Comparison of ENCODE assay signal across 17 mouse cellular contexts in the genomic region with DNA sequence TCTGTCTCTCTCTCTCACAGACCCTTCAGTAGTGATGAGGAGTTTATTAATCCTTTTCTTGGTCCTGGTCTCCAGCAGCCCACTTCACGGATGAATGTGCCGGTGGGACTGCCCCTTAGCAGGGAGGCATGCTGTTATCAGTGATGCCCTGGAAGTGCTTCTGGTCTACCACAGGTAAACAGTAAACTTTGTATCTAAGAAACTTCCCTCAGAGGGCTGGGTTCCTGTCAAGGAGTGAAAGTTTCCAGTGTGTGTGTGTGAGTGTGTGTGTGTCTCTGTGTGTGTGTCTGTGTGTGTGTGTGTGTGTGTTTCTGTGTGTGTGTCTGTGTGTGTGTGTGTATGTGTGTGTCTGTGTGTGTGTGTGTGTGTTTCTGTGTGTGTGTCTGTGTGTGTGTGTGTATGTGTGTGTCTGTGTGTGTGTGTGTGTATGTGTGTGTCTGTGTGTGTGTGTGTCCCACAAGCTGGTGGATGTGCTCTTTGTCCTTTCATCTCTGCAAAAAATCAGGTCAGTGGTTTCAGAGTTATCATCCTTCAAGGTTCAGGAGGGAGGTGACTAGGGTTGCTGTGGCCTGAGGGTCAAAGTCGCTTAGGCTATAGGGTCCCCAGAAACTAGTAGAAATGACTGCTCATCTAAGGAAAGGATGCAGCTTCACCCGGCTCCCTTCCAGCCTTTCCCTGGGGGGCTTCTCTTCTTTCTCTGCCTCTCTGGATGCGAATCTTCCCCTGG. TPM values are rescaled to one million over a fixed set of nuclear protein-coding genes. Genes with fewer than 3 reads are reported as not detected.
DNase-seq lines count a peak whose midpoint lies in the region; ATAC-seq lines count a peak whose summit lies in the region.
"Had no signal": no experiment of that assay in that cellular context is flagged by ENCODE, and none has a peak within 500 bp of the region (broad histone marks: within the 10 kb centered on the region; RNA-seq: fewer than 3 reads in every experiment).

No protein-coding gene starts in this region.

- H3K27ac ChIP-seq in forebrain, embryonic 12.5 days: 0 out of 2 replicates have a peak overlapping the region, but pooled peaks have one; percentile 89
- H3K27ac ChIP-seq in forebrain, embryonic 16.5 days (ENCODE audit: low read length): no peak overlapping the region
- H3K27ac ChIP-seq in kidney, embryonic 15.5 days: peak overlapping the region; percentile 92
- H3K27ac ChIP-seq in limb, embryonic 11.5 days (replicated peaks; ENCODE audit: low read depth, low read length): 0 out of 2 replicates have a peak overlapping the region, but pooled peaks have one; percentile 87

- H3K9me3 ChIP-seq in forebrain, embryonic 12.5 days: no peaks in the 10 kb centered on the region
- H3K9me3 ChIP-seq in forebrain, embryonic 16.5 days (ENCODE audit: control insufficient read depth, low read length): no peaks in the 10 kb centered on the region
- H3K9me3 ChIP-seq in kidney, embryonic 15.5 days (replicated peaks): no peaks in the 10 kb centered on the region
- H3K9me3 ChIP-seq in limb, embryonic 11.5 days (ENCODE audit: control insufficient read depth, low read length): no peaks in the 10 kb centered on the region
- H3K9me3 ChIP-seq: forebrain, embryonic 15.5 days; hindbrain, embryonic 13.5 days had no signal

- peaks cover 24% of the 10 kb centered on the region for H3K4me1 ChIP-seq in forebrain, embryonic 12.5 days
- peaks cover 13% of the 10 kb centered on the region for H3K4me1 ChIP-seq in forebrain, embryonic 16.5 days (replicated peaks; ENCODE audit: control insufficient read depth, insufficient read depth, low read length)
- H3K4me1 ChIP-seq in kidney, embryonic 15.5 days: peaks cover 68% of the 10 kb centered on the region
- H3K4me1 ChIP-seq in limb, embryonic 11.5 days (ENCODE audit: control insufficient read depth, insufficient read depth, low read length): peaks cover 55% of the 10 kb centered on the region

- H3K27me3 ChIP-seq in forebrain, embryonic 12.5 days: no peaks in the 10 kb centered on the region; the same call in 1 of the 2 replicates
- H3K27me3 ChIP-seq in forebrain, embryonic 16.5 days (replicated peaks; ENCODE audit: control insufficient read depth, insufficient read depth, low read length): no peaks in the 10 kb centered on the region
- H3K27me3 ChIP-seq in kidney, embryonic 15.5 days: 0 out of 2 replicates have a peak, but pooled peaks cover 4% of the 10 kb centered on the region
- H3K27me3 ChIP-seq in limb, embryonic 11.5 days (ENCODE audit: control insufficient read depth, insufficient read depth, low read length): no peaks in the 10 kb centered on the region
- H3K27me3 ChIP-seq: forebrain, embryonic 15.5 days; hindbrain, embryonic 13.5 days had no signal

- DNase-seq in kidney, postnatal 25 days: no peak
- DNase-seq in limb, embryonic 11.5 days (ENCODE audit: low spot score): no peak
- DNase-seq in kidney, adult 9 months: no peak
- DNase-seq in layer of hippocampus, postnatal 10 days (ENCODE audit: low spot score in 2 of 2): no peak
- DNase-seq: cerebellum, adult 2 months; gastrocnemius, postnatal 25 days; left cerebral cortex, postnatal 4 days; lung, adult 2 months had no signal

- H3K4me2 ChIP-seq in forebrain, embryonic 12.5 days: no peak overlapping the region
- H3K4me2 ChIP-seq in forebrain, embryonic 16.5 days (ENCODE audit: low read length): no peak overlapping the region
- H3K4me2 ChIP-seq in kidney, embryonic 15.5 days: no peak overlapping the region
- no peak overlapping the region for H3K4me2 ChIP-seq in limb, embryonic 11.5 days (ENCODE audit: low read depth, severe bottlenecking)

- H3K4me3 ChIP-seq in forebrain, embryonic 12.5 days (replicated peaks): no peak overlapping the region
- no peak overlapping the region for H3K4me3 ChIP-seq in forebrain, embryonic 16.5 days (replicated peaks; ENCODE audit: low read length)
- no peak overlapping the region for H3K4me3 ChIP-seq in kidney, embryonic 15.5 days (replicated peaks)
- H3K4me3 ChIP-seq in limb, embryonic 11.5 days (ENCODE audit: low read depth, low read length): no peak overlapping the region
- H3K4me3 ChIP-seq: forebrain, embryonic 15.5 days; myocyte had no signal

- no peak for ATAC-seq in forebrain, embryonic 12.5 days (ENCODE audit: low FRiP score)
- no peak for ATAC-seq in forebrain, embryonic 16.5 days
- ATAC-seq in kidney, embryonic 15.5 days (replicated peaks; ENCODE audit: low FRiP score): no peak
- ATAC-seq in activated CD4-positive, CD25-positive, alpha-beta regulatory T cell, adult 4 months: peak; percentile 86
- no peak for ATAC-seq in limb, embryonic 11.5 days (ENCODE audit: insufficient number of reproducible peaks, low FRiP score, low TSS enrichment, low read depth)
- ATAC-seq: forebrain, embryonic 15.5 days had no signal

- H3K36me3 ChIP-seq in forebrain, embryonic 12.5 days (replicated peaks): no peaks in the 10 kb centered on the region
- no peaks in the 10 kb centered on the region for H3K36me3 ChIP-seq in forebrain, embryonic 16.5 days (ENCODE audit: control insufficient read depth, insufficient read depth)
- H3K36me3 ChIP-seq in kidney, embryonic 15.5 days: no peaks in the 10 kb centered on the region
- H3K36me3 ChIP-seq in limb, embryonic 11.5 days (ENCODE audit: control insufficient read depth, insufficient read depth, low read length): no peaks in the 10 kb centered on the region
- H3K36me3 ChIP-seq: forebrain, embryonic 15.5 days; hindbrain, embryonic 13.5 days had no signal

- 71% methylated on average over 5 of the region's 5 CpGs for WGBS in forebrain, embryonic 12.5 days
- 78% methylated on average over 5 of the region's 5 CpGs for WGBS in forebrain, embryonic 16.5 days
- 63% methylated on average over 5 of the region's 5 CpGs for WGBS in kidney, embryonic 15.5 days
- 40% methylated on average over 5 of the region's 5 CpGs for WGBS in limb, embryonic 11.5 days

- H3K9ac ChIP-seq in forebrain, embryonic 12.5 days: no peak overlapping the region
- no peak overlapping the region for H3K9ac ChIP-seq in forebrain, embryonic 16.5 days (replicated peaks; ENCODE audit: low read depth, low read length)
- no peak overlapping the region for H3K9ac ChIP-seq in kidney, embryonic 15.5 days
- peak overlapping the region; percentile 44; the same call in 1 of the 2 replicates for H3K9ac ChIP-seq in limb, embryonic 11.5 days (ENCODE audit: low read length)
- H3K9ac ChIP-seq: forebrain, embryonic 15.5 days; hindbrain, embryonic 13.5 days had no signal

RNA-seq across cellular contexts. Expression of a gene that starts 24.0 kb away (rescaled TPM):
- polyA plus RNA-seq in forebrain, embryonic 12.5 days (2016; fragmentation: Nextera tagmentation; extraction: Ambion mirVana): 0.19 TPM in 1 of 2 replicates, not detected in the other
- polyA plus RNA-seq in forebrain, embryonic 16.5 days (2015; fragmentation: Nextera tagmentation; extraction: Ambion mirVana): 0.16 TPM in 1 of 2 replicates, not detected in the other
- 0.17 and 0.18 TPM in 2 replicates for polyA plus RNA-seq in kidney, embryonic 15.5 days (2015; fragmentation: Nextera tagmentation; extraction: Ambion mirVana)
- 100 to 1,000 TPM; 243 to 261 TPM for polyA plus RNA-seq in activated CD4-positive, CD25-positive, alpha-beta regulatory T cell, adult 4 months (2017; shearing (Covaris generic))
- polyA plus RNA-seq in limb, embryonic 11.5 days (2014; fragmentation: Nextera tagmentation; extraction: Ambion mirVana): 1.0 and 1.3 TPM in 2 replicates
- not detected for total RNA-seq in layer of hippocampus, postnatal 10 days (2021)
- total RNA-seq: gastrocnemius, postnatal 25 days; layer of hippocampus, postnatal 25 days; left cerebral cortex, postnatal 4 days had no signal
- polyA plus RNA-seq: forebrain, embryonic 15.5 days; hindbrain, embryonic 13.5 days had no signal

RNA-seq across cellular contexts. Expression of a gene that starts 41.8 kb away (rescaled TPM):
- 0.04 and 0.29 TPM in 2 replicates for polyA plus RNA-seq in forebrain, embryonic 12.5 days (2016; fragmentation: Nextera tagmentation; extraction: Ambion mirVana)
- polyA plus RNA-seq in forebrain, embryonic 16.5 days (2015; fragmentation: Nextera tagmentation; extraction: Ambion mirVana): not detected in 2 replicates
- polyA plus RNA-seq in kidney, embryonic 15.5 days (2015; fragmentation: Nextera tagmentation; extraction: Ambion mirVana): 0.29 and 0.32 TPM in 2 replicates
- polyA plus RNA-seq in activated CD4-positive, CD25-positive, alpha-beta regulatory T cell, adult 4 months (2017; shearing (Covaris generic)): not detected
- polyA plus RNA-seq in limb, embryonic 11.5 days (2014; fragmentation: Nextera tagmentation; extraction: Ambion mirVana): 1.2 and 1.6 TPM in 2 replicates
- under 1 TPM; 0.09 to 0.11 TPM for total RNA-seq in layer of hippocampus, postnatal 10 days (2021)
- total RNA-seq: layer of hippocampus, postnatal 25 days; left cerebral cortex, postnatal 4 days; MEL had no signal
- polyA plus RNA-seq: forebrain, embryonic 15.5 days had no signal

Comparison
In these comparisons a context has a peak if more than half of its experiments do, and no peak if none do; other contexts are left out.
1. RNA of a gene that starts 24.0 kb away (polyA plus RNA-seq): 243 to 261 TPM in activated CD4-positive, CD25-positive, alpha-beta regulatory T cell, adult 4 months; 1.0 to 1.3 TPM in limb, embryonic 11.5 days, 0.17 to 0.18 TPM in kidney, embryonic 15.5 days, 0.19 TPM in forebrain, embryonic 12.5 days and 0.16 TPM in forebrain, embryonic 16.5 days; every median in the first group is over 100 times any median in the second.